Mouse (Mus musculus) frontal cortex, adult (tissue): ENCODE measurements around the gene Diras1.
"Not testable (repeated sequence)": the region's sequence is repeated elsewhere in the genome, so short reads cannot be mapped to it uniquely, and the experiment has no call there.

Experiments used
- ATAC-seq: cut with Nextera tagmentation; 2 replicates; pipeline ENCODE4 v1.9.2; 2017; ENCODE audit warnings: mild to moderate bottlenecking, moderate library complexity, mixed read lengths; ENCODE audit not compliant: low TSS enrichment

The Diras1 gene

GRCm38 (mm10) chr10:80998778-80999177 lies 26.7 kb downstream of the Diras1 start:
- 0 out of 2 replicates have a peak, but pooled peaks have one; percentile 21 for ATAC-seq

DNA sequence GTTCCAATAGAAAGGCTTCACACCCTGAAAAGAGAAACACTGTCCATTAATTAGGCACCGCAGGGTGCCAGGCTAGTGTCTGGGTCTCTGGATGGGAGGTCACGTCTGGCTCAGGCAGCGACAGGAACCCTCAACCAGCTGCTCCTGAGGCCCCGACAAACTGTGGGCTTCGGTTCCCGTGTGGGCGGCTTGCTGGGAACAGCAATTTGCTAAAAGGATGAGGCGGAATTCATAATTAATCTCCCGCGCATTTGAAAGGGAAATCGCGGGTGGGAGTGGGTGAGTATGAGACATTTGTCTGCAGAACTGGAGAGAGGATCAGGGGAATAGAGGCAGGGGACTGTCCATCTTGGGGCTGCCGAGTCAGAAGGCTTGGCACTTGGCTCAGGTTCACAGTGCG lies 27.4 kb downstream of the Diras1 start:
- no peak for ATAC-seq

DNA sequence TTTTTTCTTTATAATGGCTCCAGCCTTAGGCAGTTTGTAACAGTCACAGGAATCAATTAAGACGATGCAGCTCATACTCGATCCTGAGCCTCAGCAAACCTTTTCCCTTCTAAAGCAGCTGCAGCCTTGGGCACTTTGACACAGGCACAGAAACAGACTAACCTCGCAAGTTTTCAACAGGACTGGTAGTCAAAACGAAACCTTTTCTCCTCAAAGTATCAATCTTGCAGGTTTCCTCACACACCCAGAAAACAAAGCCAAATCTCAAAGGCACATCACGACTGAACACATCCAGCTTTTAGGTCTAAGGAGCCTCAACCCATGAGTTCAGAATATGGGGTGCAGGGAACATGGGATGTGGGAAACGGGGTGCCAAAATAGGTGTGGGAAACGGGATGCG lies 28.1 kb downstream of the Diras1 start:
- ATAC-seq: no peak

- ATAC-seq: no peak
Measured at GRCm38 (mm10) chr10:80996501-80996900, 29.0 kb downstream of the Diras1 start.

GRCm38 (mm10) chr10:80995091-80995632 lies 30.3 kb downstream of the Diras1 start:
- ATAC-seq: peak; percentile 28

GRCm38 (mm10) chr10:80994621-80995020 lies 30.8 kb downstream of the Diras1 start:
- ATAC-seq: no peak

DNA sequence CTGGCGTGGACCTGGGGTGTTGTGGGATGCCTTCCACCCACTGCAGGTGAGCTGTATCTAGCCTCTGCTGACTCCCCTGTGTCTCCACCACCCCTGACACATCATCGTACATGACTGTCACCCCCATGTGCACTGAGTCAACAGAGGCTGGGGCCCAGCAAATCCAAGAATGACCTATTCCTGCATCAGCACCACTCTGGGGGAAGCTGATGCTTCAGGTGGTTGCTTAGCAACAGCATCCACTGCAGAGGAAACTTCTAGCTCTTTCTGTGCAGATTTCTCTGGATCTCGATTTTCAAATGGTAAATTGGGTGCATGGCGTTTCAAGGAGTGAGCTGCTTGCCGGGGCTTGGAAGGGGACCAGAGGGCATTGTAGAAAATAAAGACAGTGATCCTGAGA lies 32.2 kb downstream of the Diras1 start:
- ATAC-seq: no peak

GRCm38 (mm10) chr10:80991945-80992344 lies 33.5 kb downstream of the Diras1 start:
- ATAC-seq: no peak

DNA sequence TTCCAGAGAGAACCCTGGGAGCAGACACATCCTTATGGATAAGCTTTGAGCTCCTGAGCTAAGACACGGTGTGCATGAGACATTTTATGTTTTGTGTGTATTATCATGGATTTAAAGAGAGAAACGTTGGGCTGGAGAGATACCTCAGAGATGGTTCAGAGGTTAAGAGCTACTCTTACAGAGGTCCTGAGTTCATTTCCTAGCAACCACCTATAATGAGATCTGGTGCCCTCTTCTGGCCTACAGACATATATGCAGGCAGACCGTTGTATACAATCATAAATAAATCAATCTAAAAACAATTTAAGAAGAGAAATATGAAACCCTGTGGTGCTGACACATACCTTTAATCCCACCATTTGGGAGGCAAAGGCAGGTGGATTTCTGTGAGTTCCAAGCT lies 34.5 kb downstream of the Diras1 start:
- no peak for ATAC-seq

- ATAC-seq: no peak
Measured at GRCm38 (mm10) chr10:80990406-80990805, 35.1 kb downstream of the Diras1 start.

- ATAC-seq: not testable (repeated sequence)
Measured at GRCm38 (mm10) chr10:80989854-80990253, 35.6 kb downstream of the Diras1 start.

- no peak for ATAC-seq
Measured at GRCm38 (mm10) chr10:80989446-80989845, 36.0 kb downstream of the Diras1 start.

DNA sequence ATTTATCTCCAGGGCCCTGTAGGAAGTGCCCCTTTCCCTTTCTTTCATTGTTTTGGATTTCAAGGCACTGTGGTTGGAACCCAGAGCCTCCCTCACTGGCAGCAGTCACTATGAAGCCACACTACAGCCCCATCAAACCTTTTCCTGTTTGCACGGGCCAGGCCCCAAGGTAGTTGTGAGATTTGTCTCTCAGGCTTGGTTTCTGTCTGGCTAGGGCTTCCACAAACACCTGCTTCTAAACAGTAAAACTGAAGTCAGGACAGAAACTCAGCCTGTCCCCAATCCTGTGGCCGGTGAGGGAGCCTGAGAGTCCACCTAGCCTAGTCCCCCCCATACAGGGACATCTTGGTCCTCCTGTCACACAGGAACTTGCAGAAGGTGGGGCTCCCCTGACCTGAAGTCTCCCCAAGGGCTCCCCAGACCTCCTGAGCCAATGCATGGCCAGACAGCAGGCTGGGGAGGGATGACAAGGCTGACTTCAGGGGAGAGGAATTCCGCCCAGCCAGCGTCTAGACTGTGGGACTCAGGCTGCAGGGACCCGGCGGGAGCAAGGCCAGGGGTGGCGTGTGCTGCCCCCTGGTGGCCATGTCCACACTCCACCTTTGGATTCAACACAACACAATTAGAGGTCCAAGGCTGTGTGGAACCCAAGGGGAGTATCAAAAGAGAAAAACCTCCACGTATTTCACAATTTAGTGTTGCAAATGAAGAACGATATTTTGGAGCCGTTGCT lies 37.6 kb downstream of the Diras1 start:
- peak; percentile 65; the same call in 1 of the 2 replicates for ATAC-seq

GRCm38 (mm10) chr10:80986754-80987153 lies 38.7 kb downstream of the Diras1 start:
- ATAC-seq: no peak

DNA sequence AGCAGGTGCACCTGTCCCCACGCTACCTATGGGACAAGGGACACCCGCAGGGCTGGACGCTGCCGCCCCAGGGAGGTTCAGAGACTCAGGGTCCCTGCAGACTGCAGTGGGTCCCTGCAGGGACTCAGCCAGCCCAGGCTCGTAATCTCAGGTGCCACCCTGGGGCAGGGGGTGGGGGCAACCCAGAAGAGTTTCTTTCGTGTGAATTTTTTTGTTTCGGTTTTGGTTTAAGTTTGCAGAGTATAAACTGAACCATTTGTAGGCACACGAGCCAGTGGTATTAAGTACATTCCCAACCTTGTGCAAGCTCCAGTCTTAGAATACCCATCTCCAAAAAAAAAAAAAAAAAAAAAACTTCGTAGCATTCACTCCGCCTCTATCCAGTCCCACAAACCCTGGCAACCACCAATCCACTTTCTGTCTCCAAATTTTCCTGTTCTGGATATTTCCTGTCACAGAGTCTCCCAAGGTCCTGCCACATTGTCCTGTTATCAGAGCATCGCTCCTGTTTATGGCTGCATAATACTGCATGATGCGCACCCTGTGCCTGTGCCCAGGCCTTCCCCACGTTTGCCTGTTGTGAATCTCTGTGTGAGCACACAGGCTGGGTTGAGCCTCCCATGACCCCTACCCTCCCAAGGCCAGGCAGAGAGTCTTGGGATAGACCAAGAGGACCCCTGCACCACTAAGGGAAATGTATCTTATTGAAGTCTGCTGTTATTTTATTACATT lies 39.3 kb downstream of the Diras1 start:
- 0 out of 2 replicates have a peak, but pooled peaks have one; percentile 26 for ATAC-seq

DNA sequence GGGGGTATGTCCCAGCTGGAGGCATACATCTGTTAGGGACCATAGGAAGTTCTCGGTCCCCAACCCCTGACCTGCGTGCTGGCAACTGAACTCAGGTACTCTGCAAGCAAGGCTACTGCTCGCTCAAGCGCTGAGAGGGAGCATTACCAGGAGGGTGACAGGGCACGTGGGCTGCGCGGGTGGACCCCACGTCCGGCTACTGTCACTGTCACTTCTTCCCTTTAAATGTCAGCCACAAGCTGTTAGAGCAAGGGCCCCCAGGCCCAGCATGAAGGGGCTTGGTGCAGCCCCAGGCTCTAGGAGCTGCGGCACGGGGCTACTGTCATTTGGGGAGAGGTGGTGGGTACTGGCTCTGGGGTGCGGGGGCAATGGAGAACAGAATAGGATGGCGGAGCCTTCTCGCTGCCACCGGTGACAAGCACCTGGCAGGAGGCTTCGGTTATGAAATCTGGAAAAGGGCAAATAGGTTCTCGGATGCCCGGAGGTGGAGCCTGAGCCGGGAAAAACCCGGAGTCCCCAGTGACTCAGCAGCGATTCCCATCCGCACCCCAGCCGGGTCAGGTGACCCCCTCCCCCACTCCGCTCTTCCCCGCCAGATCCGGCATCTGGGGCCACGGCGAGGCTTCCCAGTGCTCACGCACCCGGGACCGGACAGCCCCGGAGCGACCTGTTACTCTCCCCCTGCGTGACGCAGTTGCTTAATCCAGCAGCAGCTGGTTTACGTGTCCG lies 40.1 kb downstream of the Diras1 start:
- peak; percentile 17; the same call in 1 of the 2 replicates for ATAC-seq

DNA sequence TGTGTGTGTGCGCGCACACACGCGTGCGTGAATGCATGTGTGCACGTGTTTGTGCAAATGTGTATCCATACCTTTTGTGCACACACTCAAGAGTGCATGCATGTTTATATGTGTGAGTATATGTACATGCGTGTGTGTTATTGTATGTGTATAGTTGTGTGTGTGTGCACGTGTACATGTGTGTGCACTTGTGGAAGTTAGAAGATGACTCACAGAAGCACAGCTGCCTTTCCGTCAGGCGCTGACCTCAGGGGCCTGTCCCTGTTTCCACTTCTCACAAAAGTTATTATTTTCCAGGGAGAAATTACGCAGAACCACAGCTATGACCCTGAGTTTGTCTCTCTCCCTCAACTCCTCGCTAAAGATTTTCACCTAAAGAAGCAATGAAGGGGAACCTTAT lies 41.2 kb downstream of the Diras1 start:
- ATAC-seq: no peak

GRCm38 (mm10) chr10:80982381-80982780 lies 43.1 kb downstream of the Diras1 start:
- ATAC-seq: no peak

DNA sequence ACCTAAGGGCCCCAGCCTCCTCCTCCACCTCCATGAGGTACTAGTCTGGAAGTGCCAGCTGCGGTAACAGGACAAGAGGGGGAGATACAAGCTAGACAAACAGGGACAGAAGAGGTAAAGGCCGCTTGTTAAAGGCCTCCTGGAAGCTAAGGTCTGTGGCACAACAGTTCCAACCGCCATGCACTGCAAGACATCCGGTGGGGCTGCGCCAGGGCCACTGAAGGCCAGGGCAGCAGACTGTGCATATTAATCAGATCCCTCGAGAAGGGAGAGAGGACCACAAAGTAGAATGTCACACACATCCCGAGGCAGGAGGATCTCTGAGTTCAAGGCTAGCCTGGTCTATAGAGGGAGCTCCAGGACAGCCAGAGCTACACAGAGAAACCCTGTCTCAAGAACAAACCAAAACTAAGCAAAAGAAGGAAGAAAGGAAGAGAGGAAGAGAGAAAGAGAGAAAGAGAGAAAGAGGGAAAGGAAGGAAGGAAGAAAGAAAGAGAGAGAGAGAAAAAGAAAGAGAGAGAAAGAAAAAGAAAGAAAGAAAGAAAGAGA lies 43.8 kb downstream of the Diras1 start:
- no peak for ATAC-seq

DNA sequence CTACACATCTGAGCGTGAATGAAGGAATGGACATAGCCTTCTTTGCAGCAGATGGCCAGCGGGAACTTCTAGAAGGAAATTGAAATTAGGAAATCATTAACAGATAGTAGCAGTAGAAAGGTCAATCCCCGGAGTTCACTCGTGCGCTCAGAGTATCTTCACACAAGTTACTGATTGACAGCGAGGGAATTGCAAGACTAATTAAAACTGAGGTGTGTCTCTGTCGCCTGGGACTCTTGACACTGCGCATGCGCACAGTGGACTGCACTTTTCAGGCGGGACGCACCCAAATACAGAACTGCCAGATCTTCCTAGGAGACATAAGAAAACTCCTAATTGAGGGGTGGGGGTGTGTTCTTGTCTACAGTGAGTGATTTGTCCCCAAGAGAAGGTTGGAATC lies 50.0 kb downstream of the Diras1 start:
- no peak for ATAC-seq

DNA sequence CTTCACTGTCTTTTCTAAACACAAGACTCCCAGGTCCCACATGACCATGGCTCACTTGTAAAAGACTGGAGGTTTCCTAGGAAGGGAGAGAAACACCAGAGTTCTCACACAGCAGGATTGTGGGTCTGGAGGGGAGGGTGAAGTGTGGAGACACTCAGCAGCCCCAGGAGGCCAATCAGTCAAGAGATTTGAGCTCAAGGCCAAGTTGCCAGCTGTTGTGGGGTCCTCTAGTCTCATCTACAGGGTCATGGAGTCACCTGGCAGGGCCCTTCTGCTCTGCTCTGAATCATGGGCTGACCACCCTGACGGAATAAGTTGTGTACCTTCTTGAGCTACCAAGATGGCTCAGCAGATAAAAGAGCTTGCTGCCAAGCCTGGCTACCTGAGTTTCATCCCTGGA lies 51.7 kb downstream of the Diras1 start:
- no peak for ATAC-seq
